Mouse (Mus musculus): ENCODE measurements at regions not wholly inside any gene's neighbourhood (a gene's known extent, or its start where the extent isn't known, plus 50 kb on each side); places are given as distances from the start of the nearest gene placed in this dataset.

DNA sequence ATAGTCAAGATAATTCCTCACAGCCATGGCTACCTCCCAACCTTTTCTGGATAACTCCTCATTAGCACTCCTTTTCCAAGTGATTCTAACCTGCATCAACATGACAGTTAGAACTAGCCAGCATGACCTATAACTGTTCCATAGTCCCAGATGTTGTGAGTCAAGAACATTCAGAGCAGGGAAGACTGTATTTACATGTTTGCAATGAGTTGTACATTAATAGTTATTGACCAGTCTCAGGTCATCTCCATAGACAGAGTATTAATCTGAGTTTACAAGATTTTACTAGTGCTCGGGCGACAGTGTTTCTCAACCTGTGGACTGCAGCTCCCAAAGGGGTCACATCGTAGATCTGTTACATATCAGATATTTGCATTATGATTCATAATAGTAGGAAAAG is 1515.3 kb downstream of the Slc22a22 start:
- ATAC-seq (ENCODE audit: low FRiP score, low TSS enrichment), result no peak
- WGBS, result 93% methylated on average over 3 of the region's 3 CpGs

More for the DNA sequence above, 1515.3 kb downstream of the Slc22a22 start:
- Histone ChIP-seq H3K9ac (replicated peaks; ENCODE audit: low read length) (no peak overlapping the region), H3K27me3 (ENCODE audit: insufficient read depth, low read length) (no peaks in the 10 kb centered on the region), H3K36me3 (ENCODE audit: insufficient read depth, low read length) (no peaks in the 10 kb centered on the region), H3K4me1 (ENCODE audit: insufficient read depth, low read length) (no peaks in the 10 kb centered on the region), H3K9me3 (ENCODE audit: low read length) (no peaks in the 10 kb centered on the region), H3K4me2 (replicated peaks; ENCODE audit: low read depth, low read length) (no peak overlapping the region), H3K4me3 (ENCODE audit: low read length) (no peak overlapping the region), H3K27ac (ENCODE audit: low read length) (no peak overlapping the region)

Measured in kidney, embryonic 16.5 days (tissue).